Mouse (Mus musculus): ENCODE measurements at regions not wholly inside any gene's neighbourhood (a gene's known extent, or its start where the extent isn't known, plus 50 kb on each side); places are given as distances from the start of the nearest gene placed in this dataset.
A peak's percentile ranks its signal among the peaks of the same experiment; 100 is the strongest.
"Not testable (repeated sequence)": the region's sequence is repeated elsewhere in the genome, so short reads cannot be mapped to it uniquely, and the experiment has no call there.

DNA sequence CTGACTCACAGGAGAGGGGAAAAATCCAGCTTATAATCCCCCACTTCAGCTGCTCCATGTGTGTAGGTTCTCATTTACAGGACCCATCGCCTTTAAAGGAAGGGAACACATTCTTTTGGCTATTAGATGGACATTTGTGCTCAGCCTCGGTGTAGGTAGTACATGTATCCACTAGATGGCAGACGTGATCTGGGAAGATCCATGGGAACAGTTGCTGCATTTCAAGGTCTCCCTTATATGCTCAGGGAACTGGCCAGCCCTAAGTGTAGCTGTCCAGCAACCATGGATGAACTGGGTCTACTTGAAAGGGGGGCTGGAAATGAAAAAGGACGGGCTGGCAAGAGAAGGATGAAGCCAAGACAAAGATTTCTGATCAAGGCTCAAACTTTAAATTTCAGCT, 124.0 kb downstream of the Akain1 start:
- no peak for DNase-seq (ENCODE audit: low spot score)
- intact Hi-C loops (cut with DNase I) = no loop called here

DNA sequence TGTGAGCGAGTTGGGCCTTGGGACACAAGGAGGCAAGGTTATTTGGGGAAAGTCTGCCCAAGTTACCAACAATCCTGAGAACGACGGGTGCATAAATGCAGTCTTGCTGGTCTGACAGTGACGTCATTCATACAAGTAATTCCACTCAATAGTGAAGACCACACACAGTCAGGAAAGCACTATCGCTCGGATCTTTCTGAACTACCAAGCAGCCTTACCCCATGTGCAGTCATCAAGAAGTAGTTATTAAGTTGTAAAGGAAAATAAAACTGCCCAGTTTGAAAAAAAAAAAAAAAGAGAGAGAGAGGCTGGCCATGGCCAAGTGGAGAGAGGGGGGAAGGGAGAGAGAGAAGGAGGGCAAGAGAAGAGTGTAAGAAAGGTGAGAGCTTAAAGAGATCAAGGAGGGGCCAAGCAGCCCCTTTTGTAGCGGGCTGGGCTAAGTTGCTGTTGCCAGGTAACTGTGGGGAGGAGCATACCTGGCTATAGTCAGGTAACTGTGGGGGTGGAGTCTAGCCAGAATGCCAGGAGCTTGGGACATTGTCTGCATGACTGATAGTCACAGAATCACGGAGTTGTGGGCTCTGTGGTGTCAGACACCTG, 132.0 kb downstream of the Akain1 start:
- intact Hi-C loops (cut with DNase I); DNase-seq (ENCODE audit: low spot score): not testable (repeated sequence)

DNA sequence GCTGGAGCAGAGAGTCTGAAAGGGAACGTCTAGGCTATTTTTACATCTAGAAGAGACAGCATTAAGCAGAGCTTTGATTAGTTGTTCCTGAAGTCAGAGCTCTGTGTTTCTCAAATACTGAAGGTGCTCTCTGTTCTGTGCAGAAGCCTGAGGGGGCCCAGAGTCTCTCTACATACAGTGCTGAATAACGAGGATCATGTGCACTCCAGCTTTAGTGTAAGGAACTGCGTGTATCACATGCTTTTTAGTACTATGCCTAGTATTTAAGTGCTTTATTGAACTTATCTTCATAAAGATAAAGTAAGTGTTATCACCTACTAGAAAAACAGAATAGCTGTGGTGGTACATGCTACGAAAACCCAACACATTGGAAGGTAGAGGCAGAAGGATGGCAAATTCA, 151.4 kb downstream of the Akain1 start:
- no peak for DNase-seq (ENCODE audit: low spot score)
- intact Hi-C loops (cut with DNase I) = no loop called here

DNA sequence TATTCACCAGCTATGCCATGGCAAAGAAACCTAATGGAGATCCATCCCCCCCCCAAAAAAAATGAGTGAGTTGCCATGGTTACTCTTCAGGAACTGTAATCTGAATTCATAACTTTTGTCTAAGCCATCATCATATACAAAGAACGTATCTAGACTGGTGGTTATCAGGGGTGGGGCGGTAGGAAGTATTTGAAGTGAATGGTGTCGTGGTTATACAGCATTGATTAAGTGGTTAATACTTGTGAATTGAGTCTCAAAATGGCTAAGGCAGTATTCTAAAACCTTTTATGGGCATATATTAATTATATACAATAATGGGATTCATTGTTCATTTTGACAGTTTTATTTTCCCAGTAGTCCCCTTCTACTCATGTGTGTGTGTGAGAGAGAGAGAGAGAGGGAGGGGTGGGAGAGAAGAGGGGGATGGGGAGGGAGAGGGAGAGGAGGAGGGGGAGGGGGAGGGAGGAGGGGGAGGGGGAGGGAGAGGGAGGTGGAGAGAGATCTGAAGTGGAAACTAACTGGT, 158.7 kb downstream of the Akain1 start:
- DNase-seq (ENCODE audit: low spot score) = no peak
- intact Hi-C loops (cut with DNase I) = no loop called here

DNA sequence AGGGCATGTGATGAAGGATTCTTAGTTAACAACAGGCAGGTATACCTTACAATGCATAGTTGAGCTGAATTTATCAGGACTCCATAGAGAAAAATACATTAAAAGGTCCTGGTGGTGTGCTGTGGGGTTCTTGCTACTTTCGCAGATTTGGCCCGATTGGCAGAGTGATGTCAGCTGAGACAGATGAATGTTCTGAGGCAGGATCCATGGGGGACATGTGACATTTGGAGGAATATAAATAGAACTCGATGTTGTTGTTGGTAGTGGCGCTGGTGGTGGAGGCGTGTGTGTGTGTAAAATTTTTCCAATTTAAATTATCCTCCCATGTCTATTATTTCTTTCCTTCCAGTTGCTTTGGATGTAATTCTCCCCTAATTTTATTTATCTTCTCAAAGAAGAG, 159.3 kb downstream of the Akain1 start:
- intact Hi-C loops (cut with DNase I) = no loop called here
- no peak for DNase-seq (ENCODE audit: low spot score)

DNA sequence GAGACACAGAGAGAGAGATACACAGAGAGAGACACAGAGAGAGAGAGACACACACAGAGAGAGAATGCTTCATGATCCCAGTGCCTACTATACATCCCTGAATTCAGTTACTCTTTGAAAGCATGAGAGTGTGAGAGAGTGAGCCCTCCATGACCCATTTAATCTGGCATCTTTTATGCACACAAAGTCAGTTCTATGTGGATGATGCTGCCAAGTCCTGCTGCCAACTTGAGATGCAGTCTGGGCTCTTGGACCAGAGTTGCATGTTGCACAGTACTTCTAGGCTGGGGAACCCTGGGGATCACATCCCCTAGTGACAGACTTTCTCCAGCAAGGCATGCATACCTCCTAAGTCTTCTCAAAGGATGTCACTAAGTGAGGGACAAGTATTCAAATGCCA, 164.5 kb downstream of the Akain1 start:
- intact Hi-C loops (cut with DNase I) = no loop called here
- no peak for DNase-seq (ENCODE audit: low spot score)

DNA sequence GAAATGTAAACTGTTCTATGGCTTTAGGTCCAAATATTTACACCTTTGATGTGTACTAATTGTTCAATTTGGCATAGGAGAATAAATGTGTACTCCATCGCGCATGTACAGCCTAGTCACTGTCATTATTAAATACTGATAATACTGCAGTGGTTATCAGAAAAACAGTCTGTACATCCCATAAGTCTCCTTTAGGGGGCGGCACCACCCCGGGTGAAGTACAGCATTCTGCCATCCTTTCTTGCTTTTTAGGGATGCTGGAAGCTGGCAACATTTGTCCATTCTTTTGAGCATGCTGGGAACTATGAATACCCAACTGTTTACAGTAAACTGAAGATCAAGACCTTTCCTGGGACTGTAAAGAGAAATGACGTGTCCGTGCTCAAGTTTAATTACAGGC, 165.6 kb downstream of the Akain1 start:
- no peak for DNase-seq (ENCODE audit: low spot score)
- intact Hi-C loops (cut with DNase I) = no loop called here

DNA sequence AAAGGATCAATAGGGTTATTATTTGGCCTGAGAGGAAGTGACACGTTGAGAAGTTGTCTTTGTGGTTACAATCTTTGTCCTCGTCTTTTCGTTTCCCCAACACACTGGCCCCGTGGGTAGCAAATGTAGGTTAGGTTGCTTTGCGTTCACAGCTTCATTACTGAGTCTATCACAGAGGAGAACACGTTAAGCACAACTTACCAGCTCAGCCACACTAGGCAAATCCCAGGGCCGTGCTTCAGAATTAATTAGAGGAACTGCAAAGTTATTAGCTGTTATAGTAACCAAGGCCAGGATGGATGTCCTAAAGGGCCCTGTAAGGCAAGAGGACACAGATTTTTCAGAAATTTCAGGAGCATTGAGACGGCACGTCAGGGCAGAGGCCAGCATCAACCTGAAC, 166.3 kb downstream of the Akain1 start:
- DNase-seq (ENCODE audit: low spot score) = no peak
- intact Hi-C loops (cut with DNase I) = no loop called here

DNA sequence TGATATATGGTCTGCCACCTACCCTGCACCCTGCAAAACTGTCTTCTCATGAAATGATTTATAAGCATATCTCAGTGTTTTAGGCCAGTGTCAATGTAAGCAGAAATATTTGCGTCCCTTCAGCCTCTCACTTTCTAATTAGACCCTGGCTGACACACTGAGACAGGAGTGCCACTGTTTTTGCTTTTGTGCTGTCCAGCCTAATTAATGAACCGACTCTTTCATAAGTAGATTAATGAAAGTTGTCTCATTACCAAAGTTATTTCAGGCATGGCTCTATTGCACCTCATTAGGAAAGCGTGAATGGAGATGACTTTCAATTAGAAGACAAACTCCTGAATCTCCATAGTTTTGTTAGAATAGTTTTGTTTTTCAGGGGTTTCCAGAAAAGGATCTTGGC, 192.3 kb downstream of the Akain1 start:
- intact Hi-C loops (cut with DNase I) = no loop called here
- DNase-seq (ENCODE audit: low spot score) = no peak

DNA sequence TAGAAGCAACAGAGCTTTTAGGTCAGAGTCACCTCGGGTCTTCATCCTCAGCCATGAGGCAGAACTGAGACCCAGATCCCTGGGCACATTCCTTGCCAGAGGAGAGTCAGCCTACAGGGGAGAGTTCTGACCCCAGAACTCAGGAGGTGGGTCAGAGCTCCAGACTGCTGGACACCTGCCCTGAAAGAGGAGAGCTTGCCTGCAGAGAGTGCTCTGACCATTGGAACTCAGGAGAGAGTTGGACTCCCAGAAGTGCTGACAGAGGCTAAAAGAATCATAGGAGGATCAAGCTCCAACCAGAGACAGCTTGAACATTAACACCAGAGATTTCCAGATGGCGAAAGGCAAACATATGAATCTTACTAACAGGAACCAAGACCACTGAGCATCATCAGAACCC, 211.4 kb downstream of the Akain1 start:
- DNase-seq (ENCODE audit: low spot score); intact Hi-C loops (cut with DNase I): not testable (repeated sequence)

DNA sequence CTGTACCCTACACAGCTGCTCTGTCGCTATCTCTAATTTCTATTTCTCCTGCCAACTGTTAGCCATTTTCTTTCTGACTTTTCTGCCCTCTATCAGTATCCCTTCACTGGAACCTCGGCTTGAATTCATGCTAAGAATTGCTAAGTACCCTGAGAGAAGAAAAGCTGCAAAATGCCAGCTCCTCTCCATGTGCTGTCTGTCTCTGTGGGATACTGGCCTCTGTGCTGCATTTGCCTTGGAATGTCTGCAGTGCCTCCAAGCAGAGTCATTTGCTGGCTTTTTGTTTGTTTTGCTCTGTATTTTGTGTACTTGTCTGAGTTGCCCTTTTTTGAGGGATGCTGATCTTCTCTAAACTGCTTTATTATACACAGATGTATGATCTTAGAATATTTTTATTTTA, 215.5 kb downstream of the Akain1 start:
- intact Hi-C loops (cut with DNase I) = no loop called here
- no peak for DNase-seq (ENCODE audit: low spot score)

DNA sequence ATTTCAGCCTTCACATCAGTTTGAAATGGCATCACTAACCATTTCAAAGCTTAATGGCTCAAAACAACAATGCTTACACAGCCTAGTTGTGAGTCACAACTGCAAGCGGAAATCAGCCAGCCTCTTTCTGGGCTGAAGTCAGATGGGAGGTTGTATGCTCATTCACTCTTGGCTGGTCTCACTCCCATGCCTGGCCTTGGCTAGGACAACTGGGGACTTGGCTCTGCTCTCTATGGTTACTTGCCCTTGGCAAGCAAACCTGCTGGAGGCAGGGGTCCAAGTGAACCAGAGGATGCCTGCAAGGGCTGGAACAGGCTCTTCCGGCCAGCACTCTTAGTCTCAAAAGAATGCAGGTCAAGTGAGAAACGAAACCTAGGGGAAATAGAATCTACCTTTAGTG, 233.4 kb downstream of the Akain1 start:
- intact Hi-C loops (cut with DNase I) = no loop called here
- DNase-seq (ENCODE audit: low spot score) = peak; percentile 2

DNA sequence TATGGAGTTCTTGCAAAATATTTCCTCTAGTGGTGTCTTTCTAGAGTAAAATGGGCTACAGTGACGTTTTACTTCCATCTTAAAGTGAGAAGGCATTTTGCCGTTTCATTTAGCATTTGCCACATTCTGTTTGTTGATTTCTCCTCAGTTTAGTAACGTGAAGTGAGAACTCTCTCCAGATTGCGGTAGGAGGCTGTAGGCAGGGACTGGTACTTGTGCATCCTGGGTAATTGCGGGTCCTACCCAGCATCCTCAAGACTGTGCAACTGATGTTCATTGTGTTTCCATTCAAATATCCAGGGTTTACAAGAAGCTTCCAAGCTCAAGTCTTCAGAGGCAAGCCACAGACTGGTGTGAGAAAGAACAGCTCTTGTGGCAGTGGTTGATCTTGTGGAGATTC, 244.0 kb downstream of the Akain1 start:
- no peak for DNase-seq (ENCODE audit: low spot score)
- intact Hi-C loops (cut with DNase I) = no loop called here

DNA sequence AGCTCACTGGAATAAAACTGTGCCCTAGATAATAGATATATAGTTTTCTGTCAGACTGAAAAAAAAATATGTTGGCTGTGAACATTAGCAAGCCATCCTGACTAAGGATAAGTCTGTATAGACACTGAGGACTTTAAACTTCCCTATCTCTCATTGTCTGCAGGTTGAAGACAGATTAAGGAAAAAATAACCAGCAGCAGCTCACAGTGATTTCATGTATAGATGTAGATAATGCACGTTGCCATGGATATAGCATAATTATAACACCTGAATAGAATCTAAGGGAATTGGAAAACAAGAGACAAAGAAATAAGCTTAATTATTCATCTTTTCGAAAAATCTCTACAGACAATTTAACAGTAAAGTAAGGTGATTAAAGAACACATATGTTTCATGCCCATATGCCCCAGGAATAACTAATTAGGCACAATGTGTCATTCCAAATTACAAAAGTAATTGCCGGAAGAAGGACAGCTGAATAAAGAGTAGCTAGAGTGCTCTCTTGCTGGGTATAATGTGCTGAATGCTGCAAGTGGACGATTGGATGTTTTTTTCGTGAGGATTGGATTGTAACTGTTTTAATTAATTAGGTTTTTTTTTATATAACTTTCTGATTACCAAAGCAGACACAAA, 246.6 kb downstream of the Akain1 start:
- intact Hi-C loops (cut with DNase I) = no loop called here
- no peak for DNase-seq (ENCODE audit: low spot score)

DNA sequence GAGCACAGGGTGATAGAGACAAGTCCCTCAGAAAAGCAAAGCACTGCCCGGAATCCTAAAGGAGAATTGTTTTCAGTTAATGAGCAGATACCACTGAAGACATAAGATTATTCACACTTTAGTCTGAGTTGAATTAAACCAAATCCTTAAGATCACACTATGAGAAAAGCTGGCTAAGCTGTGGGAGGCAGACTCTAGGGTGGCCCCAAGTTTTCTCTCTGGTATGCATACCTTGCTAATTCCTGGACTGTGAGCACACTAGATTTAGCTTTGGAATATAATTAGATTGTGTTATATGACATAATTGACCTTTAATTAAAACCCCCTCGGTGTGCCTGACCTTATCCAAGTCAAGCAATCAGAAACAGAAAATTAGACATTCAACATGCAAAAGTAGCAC, 247.3 kb downstream of the Akain1 start:
- intact Hi-C loops (cut with DNase I) = no loop called here
- no peak for DNase-seq (ENCODE audit: low spot score)

DNA sequence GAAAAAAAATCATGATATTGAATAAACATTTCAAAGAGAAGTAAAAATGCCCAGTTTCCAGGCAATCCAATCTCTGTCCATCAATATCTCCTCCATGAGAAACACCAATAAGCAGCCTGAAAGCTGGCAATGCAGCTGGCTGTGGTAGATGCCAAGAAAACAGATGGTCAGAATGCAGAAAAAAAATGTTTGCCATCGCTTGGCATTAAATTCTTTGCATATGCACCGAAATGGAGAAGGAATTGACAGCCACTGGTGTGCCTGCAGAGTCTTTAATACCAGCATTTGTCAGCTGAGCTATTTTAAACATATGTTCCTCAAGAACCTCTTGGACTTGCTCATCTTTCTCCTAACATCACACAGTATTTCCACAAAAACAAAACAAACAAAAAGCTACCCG, 256.2 kb downstream of the Akain1 start:
- intact Hi-C loops (cut with DNase I) = no loop called here
- no peak for DNase-seq (ENCODE audit: low spot score)

DNA sequence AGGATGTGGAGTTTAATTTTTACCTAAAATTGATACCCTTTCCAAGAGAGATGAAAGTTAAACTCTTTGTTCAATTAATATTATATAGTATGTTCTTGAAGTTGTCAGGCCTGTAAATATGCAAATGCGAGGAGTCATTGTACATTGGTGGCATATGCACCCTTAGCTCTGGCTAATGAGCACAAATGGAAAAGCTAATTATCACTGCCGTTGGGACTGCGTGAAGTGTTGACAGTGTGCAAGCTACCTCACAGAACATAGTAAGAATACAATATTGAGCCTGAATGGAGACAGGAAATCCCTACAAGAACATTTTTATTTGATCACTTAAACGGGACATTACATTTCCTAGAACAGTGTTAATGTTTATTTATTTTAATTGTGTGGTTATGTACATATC, 241.5 kb upstream of the Dlgap1 start:
- no peak for DNase-seq (ENCODE audit: low spot score)
- intact Hi-C loops (cut with DNase I) = no loop called here

DNA sequence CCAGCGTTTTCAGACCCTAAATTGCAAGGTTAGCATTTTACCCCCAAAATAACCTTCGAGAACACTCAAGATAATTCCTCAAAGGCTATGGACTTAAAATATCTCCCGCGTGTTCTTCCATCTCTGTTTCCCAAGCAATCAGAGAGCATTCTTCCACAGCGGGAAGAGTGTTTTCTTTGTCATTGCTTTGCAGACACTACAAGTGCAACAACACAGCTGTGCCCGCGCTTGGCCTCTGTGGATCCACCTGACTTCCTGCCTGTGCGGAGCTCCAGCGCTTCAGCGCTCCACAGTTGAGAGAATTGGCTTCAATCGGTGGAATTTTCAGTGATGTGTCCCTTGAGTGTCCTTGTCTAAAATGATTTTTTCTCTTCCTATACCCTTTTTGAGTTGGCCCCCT, 235.9 kb upstream of the Dlgap1 start:
- intact Hi-C loops (cut with DNase I) = no loop called here

DNA sequence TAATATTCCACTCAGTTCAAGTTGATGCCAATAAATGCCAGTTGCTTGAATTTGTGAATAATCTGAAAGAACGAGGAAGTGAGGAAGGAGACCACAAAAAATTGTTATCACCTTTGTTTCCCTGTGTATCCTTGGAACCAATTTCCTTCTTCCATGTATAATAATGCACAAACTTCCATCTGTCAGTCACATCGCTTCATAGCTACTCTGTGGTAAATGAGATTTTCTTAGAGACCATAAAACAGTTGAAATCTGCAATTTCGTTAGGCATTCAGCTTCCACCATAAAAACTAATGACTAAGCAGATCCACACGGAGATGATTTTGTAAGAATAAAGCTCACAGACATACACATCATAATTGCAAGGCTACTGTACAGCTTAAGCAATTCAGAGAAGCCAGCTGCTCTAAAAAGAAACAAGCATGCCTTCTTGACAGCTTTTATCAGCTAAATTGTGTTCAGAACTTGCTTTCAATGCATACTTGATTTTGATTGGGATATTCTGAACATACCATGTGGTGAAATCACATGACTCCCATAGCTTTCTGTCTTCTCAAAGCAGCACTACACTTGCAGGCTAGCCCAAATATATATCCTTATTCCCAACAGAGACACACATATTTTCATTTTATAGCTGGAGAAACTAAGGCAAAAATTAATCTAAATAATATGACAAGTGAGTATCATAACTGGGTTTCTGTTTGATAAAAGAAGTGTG, 232.3 kb upstream of the Dlgap1 start:
- no peak for DNase-seq (ENCODE audit: low spot score)
- intact Hi-C loops (cut with DNase I) = no loop called here

More for the DNA sequence above, 235.9 kb upstream of the Dlgap1 start:
- DNase-seq (ENCODE audit: low spot score) = no peak

DNA sequence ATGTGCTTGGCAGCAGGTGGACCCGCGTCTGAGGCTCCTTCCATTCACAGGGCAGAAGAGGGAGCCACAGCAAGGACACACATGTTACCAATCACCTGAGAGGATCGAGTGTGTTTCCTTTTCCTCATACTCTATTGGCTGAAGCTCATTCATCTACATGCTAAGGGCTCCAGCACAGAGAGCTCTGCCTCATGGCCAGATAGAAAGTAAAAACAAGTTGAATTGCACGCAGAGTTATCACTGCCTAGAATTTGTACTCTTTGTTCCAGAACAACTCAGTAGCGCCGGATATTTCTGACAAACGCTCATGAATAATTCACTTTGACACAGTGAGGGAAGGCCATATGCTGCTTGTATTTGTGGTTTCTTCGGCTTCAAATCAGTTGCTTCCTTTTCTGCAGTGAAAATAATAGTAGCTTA, 199.9 kb upstream of the Dlgap1 start:
- intact Hi-C loops (cut with DNase I) = no loop called here
- no peak for DNase-seq (ENCODE audit: low spot score)

DNA sequence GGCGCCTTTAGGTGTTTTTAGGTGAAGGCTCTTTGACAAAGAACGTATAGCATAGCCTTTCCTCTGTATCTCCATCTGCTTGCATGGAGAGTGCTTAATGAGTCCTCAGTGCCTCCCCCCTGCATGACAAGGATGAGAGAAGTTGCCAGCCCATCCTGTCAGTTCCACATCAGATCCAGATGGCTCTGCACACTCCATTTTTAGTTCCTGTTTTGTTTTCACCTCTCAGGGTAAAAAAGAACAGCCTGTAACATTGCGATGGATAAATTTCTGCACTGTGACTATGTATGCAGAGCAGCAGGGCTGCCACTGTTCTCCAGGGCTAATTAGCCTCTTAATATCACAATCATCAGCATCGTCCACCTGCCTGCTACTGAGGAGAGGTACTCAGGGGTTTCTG, 198.8 kb upstream of the Dlgap1 start:
- no peak for DNase-seq (ENCODE audit: low spot score)
- intact Hi-C loops (cut with DNase I) = no loop called here
